Mouse (Mus musculus) kidney, embryonic 16.5 days (tissue): ENCODE data around the gene Slco3a1. TPM values are rescaled to one million over a fixed set of nuclear protein-coding genes. Genes with fewer than 3 reads are reported as not detected.

Experiments
- ATAC-seq: fragments of 200-750 bp; cut with Nextera tagmentation; 2 replicates; pipeline ENCODE4 v1.8.0; 2017; ENCODE audit warnings: moderate TSS enrichment; ENCODE audit not compliant: low FRiP score, low TSS enrichment
- H3K27ac ChIP-seq: fragments of 300-500 bp; sonication (generic); 2 replicates; pipeline ENCODE4 v1.5.1; 2014; ENCODE audit warnings: low read length
- H3K27me3 ChIP-seq: fragments of 300-500 bp; sonication (generic); 2 replicates; pipeline ENCODE4 v1.6.1; 2014; ENCODE audit warnings: low read length, control low read depth, mixed read lengths; ENCODE audit not compliant: insufficient read depth
- H3K36me3 ChIP-seq: fragments of 300-500 bp; sonication (generic); 2 replicates; pipeline ENCODE4 v1.6.1; 2014; ENCODE audit warnings: low read length, control low read depth, mixed read lengths; ENCODE audit not compliant: insufficient read depth
- H3K4me1 ChIP-seq: fragments of 300-500 bp; sonication (generic); 2 replicates; pipeline ENCODE4 v1.6.1; 2014; ENCODE audit warnings: low read length, control low read depth, mixed read lengths; ENCODE audit not compliant: insufficient read depth
- H3K4me2 ChIP-seq: fragments of 300-500 bp; sonication (generic); replicated peaks from 2 replicates; pipeline ENCODE4 v1.6.1; 2014; ENCODE audit warnings: low read depth, low read length
- H3K4me3 ChIP-seq: fragments of 300-500 bp; sonication (generic); 2 replicates; pipeline ENCODE4 v1.5.1; 2014; ENCODE audit warnings: mild to moderate bottlenecking, low read length
- H3K9ac ChIP-seq: fragments of 300-500 bp; sonication (generic); replicated peaks from 2 replicates; pipeline ENCODE4 v1.6.1; 2014; ENCODE audit warnings: low read length
- H3K9me3 ChIP-seq: fragments of 300-500 bp; sonication (generic); 2 replicates; pipeline ENCODE4 v1.6.1; 2016; ENCODE audit warnings: low read length, control low read depth
- WGBS: fragments of 180-500 bp; shearing (Covaris S2); extraction: QIAGEN DNeasy Blood & Tissue Kit; methylation state at CpG from one replicate; pipeline ENCODE4 v1.1.7; 2014; 5-methylcytosine and 5-hydroxymethylcytosine counted together
- polyA plus RNA-seq: library from polyadenylated mRNA; unstranded; fragments of >200 nt; fragmentation: Nextera tagmentation; extraction: Ambion mirVana; gene quantifications from 2 replicates; pipeline ENCODE4 v1.2.1, GENCODE M21; 2015

Gene Slco3a1
- polyA plus RNA-seq, 1 experiment from 2014 or later = 20.8 TPM

DNA sequence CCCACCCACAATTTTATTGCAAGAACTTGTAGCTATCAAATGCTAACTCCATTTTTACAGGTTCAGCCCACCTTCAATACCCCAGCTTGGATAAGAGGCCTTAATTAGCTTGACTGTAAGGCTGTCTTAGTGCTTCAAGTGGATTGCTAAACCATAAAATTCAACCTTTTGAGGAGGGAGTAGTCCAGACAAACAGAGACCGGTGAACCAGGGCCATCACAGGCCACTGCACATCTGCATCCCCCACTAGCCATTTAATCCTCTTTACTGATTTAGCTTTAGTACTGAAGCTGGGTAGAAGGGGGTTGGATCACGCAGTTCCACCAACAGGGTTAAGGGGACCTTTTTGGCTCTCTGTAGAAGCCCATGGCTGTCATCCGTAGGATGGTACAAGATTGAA is 222.3 kb downstream of the Slco3a1 start:
- no peak overlapping the region for H3K27ac ChIP-seq
- H3K9me3 ChIP-seq = peaks cover 4% of the 10 kb centered on the region
- ATAC-seq = peak; percentile 84
- H3K4me1 ChIP-seq = peaks cover 12% of the 10 kb centered on the region; the same call in 1 of the 2 replicates
- H3K9ac ChIP-seq = no peak overlapping the region
- no peak overlapping the region for H3K4me3 ChIP-seq
- no peaks in the 10 kb centered on the region for H3K36me3 ChIP-seq
- no peaks in the 10 kb centered on the region for H3K27me3 ChIP-seq
- WGBS = 35% methylated on average over 3 of the region's 3 CpGs
- H3K4me2 ChIP-seq = no peak overlapping the region

DNA sequence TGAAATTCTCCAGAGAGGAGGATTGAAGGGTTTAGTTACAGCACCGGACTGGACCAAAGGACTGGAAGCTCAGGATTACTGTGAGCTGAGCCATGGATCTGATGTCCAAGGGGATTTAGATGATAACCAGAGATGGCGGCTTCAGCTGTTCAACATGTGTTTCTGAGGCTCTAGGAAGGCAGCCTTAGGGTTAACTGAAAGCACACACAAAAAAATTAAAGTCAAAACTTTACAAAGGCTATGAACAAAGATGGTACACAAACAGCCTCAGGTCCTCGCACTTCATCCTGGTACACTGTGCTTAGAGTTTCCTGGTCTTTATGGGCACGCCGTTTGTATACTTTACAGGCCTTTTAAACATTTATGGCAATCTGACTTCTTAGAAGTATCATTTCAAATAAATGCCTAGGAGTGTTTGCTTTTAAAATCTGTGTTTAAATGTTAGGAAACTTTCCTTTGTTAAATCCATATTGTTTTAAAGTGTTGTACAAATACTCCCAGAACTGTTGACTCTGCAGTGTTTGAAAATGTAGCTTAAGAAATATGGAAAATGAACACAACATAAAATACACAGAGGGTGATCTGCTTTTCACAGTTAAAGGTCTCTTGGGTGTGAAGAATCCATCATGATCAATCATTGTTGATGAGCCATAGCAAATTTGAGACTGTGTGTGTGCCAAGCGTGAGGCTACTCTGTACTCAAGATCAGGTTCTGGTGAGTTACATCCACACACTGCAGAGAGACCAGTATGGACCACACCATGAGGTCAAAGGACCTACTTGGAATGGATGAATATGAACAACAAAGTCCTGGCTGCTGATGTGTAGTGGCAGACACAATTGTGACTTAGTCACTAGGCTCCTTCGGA is 223.5 kb downstream of the Slco3a1 start:
- no peak overlapping the region for H3K9ac ChIP-seq
- H3K4me2 ChIP-seq = no peak overlapping the region
- H3K27ac ChIP-seq = no peak overlapping the region
- peak; percentile 40 for ATAC-seq
- peaks cover 12% of the 10 kb centered on the region; the same call in 1 of the 2 replicates for H3K4me1 ChIP-seq
- H3K4me3 ChIP-seq = no peak overlapping the region
- H3K27me3 ChIP-seq = no peaks in the 10 kb centered on the region
- no peaks in the 10 kb centered on the region for H3K36me3 ChIP-seq
- H3K9me3 ChIP-seq = peaks cover 4% of the 10 kb centered on the region
- WGBS = 42% methylated on average over 7 of the region's 7 CpGs

DNA sequence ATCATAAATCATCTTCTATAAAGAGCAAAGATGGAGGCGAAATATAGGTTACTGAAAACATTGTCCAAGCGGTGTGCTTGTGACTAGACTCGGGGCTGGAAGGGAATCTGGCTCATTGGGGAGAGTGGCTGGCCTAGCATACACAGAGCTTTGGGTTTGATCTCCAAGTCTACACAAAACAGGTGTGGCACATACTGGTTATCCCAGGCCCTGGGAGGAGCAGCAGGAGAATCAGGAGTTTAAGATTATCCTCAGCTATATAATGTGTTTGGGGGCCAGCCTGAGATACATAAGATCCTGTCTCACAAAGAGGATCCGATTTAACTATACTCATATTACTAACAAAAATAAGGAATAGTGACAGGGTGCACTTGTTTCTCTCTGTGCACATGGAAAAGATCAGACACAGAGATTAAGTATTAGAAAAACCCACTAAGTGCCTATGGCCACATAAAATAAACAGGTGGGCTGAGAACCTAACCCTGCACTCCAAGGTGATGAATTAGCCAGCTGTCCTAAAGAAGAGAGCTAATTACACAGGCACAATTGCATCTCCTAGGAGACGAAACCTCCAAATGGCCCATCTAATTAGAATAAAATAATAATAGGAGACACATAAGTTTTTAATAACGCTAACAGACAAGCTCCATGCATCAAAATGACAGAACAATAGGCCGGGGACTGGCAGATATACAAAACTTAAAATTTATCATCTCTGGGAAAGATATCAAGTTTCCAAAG is 224.3 kb downstream of the Slco3a1 start:
- Histone ChIP-seq H3K4me3 (no peak overlapping the region), H3K27me3 (no peaks in the 10 kb centered on the region), H3K36me3 (no peaks in the 10 kb centered on the region), H3K9me3 (peaks cover 4% of the 10 kb centered on the region), H3K27ac (no peak overlapping the region), H3K9ac (no peak overlapping the region), H3K4me1 (peaks cover 12% of the 10 kb centered on the region; the same call in 1 of the 2 replicates), H3K4me2 (no peak overlapping the region)
- 51% methylated on average over 7 of the region's 7 CpGs for WGBS
- ATAC-seq = 0 out of 2 replicates have a peak, but pooled peaks have one; percentile 18

DNA sequence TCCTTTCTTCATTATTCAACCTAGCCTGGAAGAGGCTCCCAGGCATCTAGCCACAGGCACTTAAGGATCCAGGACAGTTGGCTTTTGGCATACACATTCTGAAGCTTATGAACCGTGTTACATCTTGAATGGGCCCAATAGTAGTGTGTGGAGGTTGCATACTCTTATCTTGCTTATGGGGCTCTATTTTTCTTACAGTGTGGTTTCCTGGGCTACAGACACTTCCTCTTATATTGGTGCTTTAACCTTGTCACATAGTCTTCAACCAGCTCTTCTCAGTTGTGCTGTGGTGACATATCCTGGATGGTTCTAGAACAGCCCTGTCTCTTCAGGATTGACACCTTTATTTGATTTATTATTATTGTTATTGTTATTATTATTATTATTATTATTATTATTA is 225.6 kb downstream of the Slco3a1 start:
- 89% methylated on average over 1 of the region's 1 CpGs for WGBS
- no peak for ATAC-seq
- peaks cover 13% of the 10 kb centered on the region for H3K4me1 ChIP-seq
- no peak overlapping the region for H3K4me3 ChIP-seq
- no peaks in the 10 kb centered on the region for H3K27me3 ChIP-seq
- H3K9me3 ChIP-seq = no peaks in the 10 kb centered on the region
- no peaks in the 10 kb centered on the region for H3K36me3 ChIP-seq
- H3K9ac ChIP-seq = no peak overlapping the region
- H3K27ac ChIP-seq = no peak overlapping the region
- no peak overlapping the region for H3K4me2 ChIP-seq

DNA sequence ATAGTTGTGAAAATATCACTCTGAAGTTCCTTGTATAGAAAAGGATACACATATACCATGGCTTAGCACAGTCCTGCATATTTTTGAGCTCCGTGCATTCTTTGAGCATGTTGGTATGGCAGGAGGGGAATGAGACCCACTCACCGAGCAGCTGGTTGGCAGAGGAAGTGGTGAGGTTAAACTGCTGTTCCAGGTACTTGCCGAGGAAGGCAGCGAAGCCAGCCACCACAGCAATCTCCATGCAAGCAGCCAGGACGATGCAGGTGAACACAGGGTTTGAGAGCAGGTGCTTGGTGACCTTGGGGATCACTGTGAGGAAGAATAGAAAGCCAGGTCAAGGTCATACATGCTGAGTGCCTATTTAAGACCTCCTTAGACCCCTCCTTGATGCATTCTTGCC is 226.9 kb downstream of the Slco3a1 start:
- Histone ChIP-seq H3K36me3 (no peaks in the 10 kb centered on the region), H3K9ac (no peak overlapping the region), H3K4me2 (no peak overlapping the region), H3K9me3 (no peaks in the 10 kb centered on the region), H3K27ac (no peak overlapping the region), H3K27me3 (no peaks in the 10 kb centered on the region), H3K4me1 (peaks cover 21% of the 10 kb centered on the region), H3K4me3 (no peak overlapping the region)
- no peak for ATAC-seq
- WGBS = 94% methylated on average over 5 of the region's 5 CpGs

DNA sequence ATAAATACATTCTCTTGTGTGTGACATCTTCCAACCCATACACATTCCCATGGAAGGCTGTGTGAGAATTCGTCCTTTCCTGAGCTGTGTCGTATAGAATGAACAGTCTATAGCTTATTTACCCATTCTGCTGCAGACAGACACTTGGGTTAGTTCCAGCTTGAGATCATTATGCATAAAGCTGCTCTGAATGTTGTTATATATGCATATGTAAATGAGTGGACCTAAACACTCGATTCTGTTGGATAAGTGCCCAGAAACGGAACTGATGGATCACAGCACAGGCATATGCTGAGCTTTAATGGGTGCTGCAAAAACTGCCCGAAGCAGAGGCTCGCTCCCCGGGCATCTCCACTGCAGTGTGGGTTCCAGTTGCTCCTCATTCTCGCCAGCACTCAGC is 229.5 kb downstream of the Slco3a1 start:
- 65% methylated on average over 8 of the region's 8 CpGs for WGBS
- H3K9me3 ChIP-seq = no peaks in the 10 kb centered on the region
- ATAC-seq = no peak

DNA sequence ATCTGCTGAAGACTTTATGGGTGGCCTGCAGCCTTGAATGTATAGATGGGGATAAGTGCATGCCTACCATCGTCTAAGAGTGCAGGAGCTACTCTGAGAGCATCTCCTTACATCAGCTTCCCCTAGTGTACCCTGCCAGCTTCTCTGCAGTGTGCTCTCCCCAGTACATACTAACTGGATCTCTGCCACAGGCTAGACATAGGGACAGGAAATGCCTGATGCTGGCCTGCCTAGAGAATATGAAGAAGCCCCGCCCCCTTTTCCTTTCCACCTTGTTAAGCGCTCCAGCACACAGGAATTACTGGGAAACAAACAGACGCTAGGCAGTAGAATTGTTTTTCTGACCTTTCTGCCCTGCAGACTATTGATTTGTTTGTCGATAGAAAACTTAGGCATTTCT is 230.9 kb downstream of the Slco3a1 start:
- WGBS = 31% methylated on average over 5 of the region's 5 CpGs
- H3K4me1 ChIP-seq = peaks cover 9% of the 10 kb centered on the region
- peak; percentile 87; the same call in 1 of the 2 replicates for ATAC-seq

More for the DNA sequence above, 229.5 kb downstream of the Slco3a1 start:
- H3K4me2 ChIP-seq = no peak overlapping the region
- H3K4me1 ChIP-seq = peaks cover 9% of the 10 kb centered on the region
- H3K4me3 ChIP-seq = no peak overlapping the region
- H3K9ac ChIP-seq = no peak overlapping the region
- H3K36me3 ChIP-seq = no peaks in the 10 kb centered on the region
- H3K27ac ChIP-seq = no peak overlapping the region
- H3K27me3 ChIP-seq = no peaks in the 10 kb centered on the region

DNA sequence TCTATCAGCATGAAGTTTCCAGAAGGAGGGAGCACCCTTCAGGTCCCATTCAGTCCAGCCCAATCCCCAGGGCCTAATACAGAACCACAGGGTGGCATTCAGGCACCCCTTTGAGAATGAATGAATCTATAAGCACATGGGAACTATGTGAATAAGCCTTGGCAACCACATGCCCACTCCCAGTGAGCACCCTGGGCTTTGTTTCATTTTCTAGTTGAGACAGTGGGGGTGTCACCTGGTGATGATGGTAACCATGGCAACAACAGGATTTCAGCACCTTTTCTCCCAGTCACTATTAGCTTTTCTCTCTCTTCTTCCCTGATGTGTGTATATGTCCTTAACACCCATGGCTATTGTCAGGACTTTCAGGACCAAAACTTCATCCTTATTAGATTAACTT is 231.4 kb downstream of the Slco3a1 start:
- H3K27ac ChIP-seq = no peak overlapping the region
- no peak overlapping the region for H3K9ac ChIP-seq
- 0 out of 2 replicates have a peak, but pooled peaks cover 1% of the 10 kb centered on the region for H3K36me3 ChIP-seq
- H3K4me1 ChIP-seq = peaks cover 9% of the 10 kb centered on the region
- no peaks in the 10 kb centered on the region for H3K27me3 ChIP-seq
- H3K4me2 ChIP-seq = no peak overlapping the region
- no peaks in the 10 kb centered on the region for H3K9me3 ChIP-seq
- ATAC-seq = no peak
- no peak overlapping the region for H3K4me3 ChIP-seq

More for the DNA sequence above, 230.9 kb downstream of the Slco3a1 start:
- Histone ChIP-seq H3K4me3 (no peak overlapping the region), H3K27ac (no peak overlapping the region), H3K27me3 (no peaks in the 10 kb centered on the region), H3K9ac (no peak overlapping the region), H3K9me3 (no peaks in the 10 kb centered on the region), H3K4me2 (no peak overlapping the region), H3K36me3 (no peaks in the 10 kb centered on the region)

DNA sequence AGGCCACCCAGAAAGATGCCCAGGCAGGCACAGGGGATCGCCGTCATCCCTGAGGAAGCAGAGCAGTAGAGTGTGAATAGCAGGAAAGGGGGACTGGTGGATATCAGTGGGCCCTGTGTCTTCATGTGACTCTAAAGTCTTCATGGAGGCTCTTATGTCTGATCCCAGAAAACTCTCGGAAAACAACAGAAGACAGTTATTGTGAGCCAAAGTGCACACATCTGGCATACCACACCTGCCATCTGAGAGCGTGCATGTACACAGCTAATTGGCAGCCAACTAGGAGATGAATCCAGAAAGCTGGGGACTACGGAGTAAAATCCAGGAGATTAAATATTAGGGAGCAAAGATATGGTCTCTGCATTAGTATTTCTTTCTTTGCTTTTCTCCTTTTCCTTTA is 233.9 kb downstream of the Slco3a1 start:
- Histone ChIP-seq H3K4me1 (peaks cover 9% of the 10 kb centered on the region), H3K9ac (no peak overlapping the region), H3K4me3 (no peak overlapping the region), H3K9me3 (no peaks in the 10 kb centered on the region), H3K36me3 (0 out of 2 replicates have a peak, but pooled peaks cover 3% of the 10 kb centered on the region), H3K27ac (no peak overlapping the region), H3K27me3 (no peaks in the 10 kb centered on the region), H3K4me2 (no peak overlapping the region)
- WGBS = 72% methylated on average over 5 of the region's 5 CpGs
- ATAC-seq = no peak
